Mouse (Mus musculus) layer of hippocampus, postnatal 14 days (tissue): ENCODE results near the gene Evi5l. TPM values are rescaled to one million over a fixed set of nuclear protein-coding genes. Genes with fewer than 3 reads are reported as not detected.

Experiments used
- total RNA-seq, 2 experiments: library from RNA; stranded (reverse); gene quantifications; 2 replicates each; pipeline ENCODE4 v1.2.3; 2021

The Evi5l gene
- total RNA-seq, 2 experiments from 2014 or later, result 110 to 121 TPM

Other genes with a start within 250 kb of the Evi5l start
- under 1 TPM; 0.45 to 0.53 TPM for gene Cd209b, start 239.7 kb upstream of the Evi5l start, total RNA-seq
- gene Cd209c, start 211.8 kb upstream of the Evi5l start, total RNA-seq, result under 1 TPM; 0.21 to 0.69 TPM
- under 1 TPM in 1 of 2 experiments, not detected in 1; 0.46 TPM for gene Cd209f, start 60.7 kb upstream of the Evi5l start, total RNA-seq
- gene Cd209g, start 32.5 kb upstream of the Evi5l start, total RNA-seq, result not detected
- 10 to 100 TPM; 44.3 to 50.3 TPM for gene Prr36, start 50.9 kb downstream of the Evi5l start, total RNA-seq
- under 1 TPM in 1 of 2 experiments, not detected in 1; 0.07 TPM for gene Lrrc8e, start 60.3 kb downstream of the Evi5l start, total RNA-seq
- gene Map2k7, start 72.2 kb downstream of the Evi5l start, total RNA-seq, result 10 to 100 TPM; 81.2 to 84.5 TPM
- under 1 TPM in 1 of 2 experiments, not detected in 1; 0.14 TPM for gene Gm49320, start 72.3 kb downstream of the Evi5l start, total RNA-seq
- 10 to 100 TPM in 1 of 2 experiments, 1 to 10 TPM in 1; 7.5 to 10.6 TPM for gene Tgfbr3l, start 81.6 kb downstream of the Evi5l start, total RNA-seq
- 10 to 100 TPM; 23.8 to 26.2 TPM for gene Snapc2, start 86.5 kb downstream of the Evi5l start, total RNA-seq
- gene Ctxn1, start 92.7 kb downstream of the Evi5l start, total RNA-seq, result 100 to 1,000 TPM; 431 to 433 TPM
- 10 to 100 TPM; 69.2 to 70.7 TPM for gene Timm44, start 109.3 kb downstream of the Evi5l start, total RNA-seq
- gene Ccl25, start 158.6 kb downstream of the Evi5l start, total RNA-seq, result 10 to 100 TPM; 23.4 to 30.7 TPM
- gene Elavl1, start 158.8 kb downstream of the Evi5l start, total RNA-seq, result 10 to 100 TPM; 75.5 to 79.0 TPM